Mouse (Mus musculus) liver, embryonic 16.5 days (tissue): ENCODE results near the gene Zfp383. TPM values are rescaled to one million over a fixed set of nuclear protein-coding genes. Genes with fewer than 3 reads are reported as not detected.

ENCODE experiments used
- ATAC-seq: fragments of 200-750 bp; cut with Nextera tagmentation; 2 replicates; pipeline ENCODE4 v1.8.0; 2017; ENCODE audit warnings: low read depth, mild to moderate bottlenecking, moderate number of reproducible peaks, moderate library complexity
- H3K27ac ChIP-seq: fragments of 300-500 bp; sonication (generic); 2 replicates; pipeline ENCODE4 v1.5.1; 2014; ENCODE audit warnings: mild to moderate bottlenecking, low read length
- H3K27me3 ChIP-seq: fragments of 300-500 bp; sonication (generic); 2 replicates; pipeline ENCODE4 v1.6.1; 2014; ENCODE audit warnings: low read depth, low read length, mixed read lengths; ENCODE audit not compliant: control insufficient read depth, insufficient read depth
- H3K36me3 ChIP-seq: fragments of 300-500 bp; sonication (generic); 2 replicates; pipeline ENCODE4 v1.6.1; 2014; ENCODE audit warnings: mild to moderate bottlenecking; ENCODE audit not compliant: control insufficient read depth, insufficient read depth
- H3K4me1 ChIP-seq: fragments of 300-500 bp; sonication (generic); 2 replicates; pipeline ENCODE4 v1.6.1; 2014; ENCODE audit warnings: low read depth, low read length, mixed read lengths; ENCODE audit not compliant: control insufficient read depth
- H3K4me2 ChIP-seq: fragments of 300-500 bp; sonication (generic); 2 replicates; pipeline ENCODE4 v1.6.1; 2014; ENCODE audit warnings: low read depth, low read length, mixed read lengths
- H3K4me3 ChIP-seq: fragments of 300-500 bp; sonication (generic); 2 replicates; pipeline ENCODE4 v1.5.1; 2014; ENCODE audit warnings: low read depth, mild to moderate bottlenecking, low read length
- H3K9ac ChIP-seq: fragments of 300-500 bp; sonication (generic); 2 replicates; pipeline ENCODE4 v1.6.1; 2014; ENCODE audit warnings: low read depth, low read length
- H3K9me3 ChIP-seq: fragments of 300-500 bp; sonication (generic); replicated peaks from 2 replicates; pipeline ENCODE4 v1.6.1; 2016; ENCODE audit warnings: low read length; ENCODE audit not compliant: control insufficient read depth
- WGBS: fragments of 180-500 bp; shearing (Covaris S2); extraction: QIAGEN DNeasy Blood & Tissue Kit; methylation state at CpG from one replicate; pipeline ENCODE4 v1.1.7; 2014; ENCODE audit not compliant: insufficient replicate concordance; 5-methylcytosine and 5-hydroxymethylcytosine counted together
- polyA plus RNA-seq: library from polyadenylated mRNA; unstranded; fragments of >200 nt; fragmentation: Nextera tagmentation; extraction: Ambion mirVana; gene quantifications from 2 replicates; pipeline ENCODE4 v1.2.1, GENCODE M21; 2015

The Zfp383 gene
- polyA plus RNA-seq, 1 experiment from 2014 or later, result 0.50 TPM

- WGBS, result 90% methylated on average over 4 of the region's 4 CpGs
- Histone ChIP-seq H3K4me1 (no peaks in the 10 kb centered on the region), H3K4me3 (no peak overlapping the region), H3K36me3 (peaks cover 39% of the 10 kb centered on the region), H3K4me2 (no peak overlapping the region), H3K27ac (no peak overlapping the region), H3K9ac (no peak overlapping the region), H3K27me3 (no peaks in the 10 kb centered on the region), H3K9me3 (peaks cover 34% of the 10 kb centered on the region)
- no peak for ATAC-seq
These were observed 15.3 kb upstream of the Zfp383 start for GRCm38 (mm10) chr7:29892756-29893155.

GRCm38 (mm10) chr7:29898351-29898750 is 9.7 kb upstream of the Zfp383 start:
- ATAC-seq, result no peak
- Histone ChIP-seq H3K4me3 (no peak overlapping the region), H3K27ac (no peak overlapping the region), H3K4me2 (no peak overlapping the region), H3K9me3 (peaks cover 26% of the 10 kb centered on the region), H3K27me3 (no peaks in the 10 kb centered on the region), H3K4me1 (no peaks in the 10 kb centered on the region), H3K9ac (no peak overlapping the region), H3K36me3 (peaks cover 50% of the 10 kb centered on the region)
- 73% methylated on average over 4 of the region's 4 CpGs for WGBS

GRCm38 (mm10) chr7:29904101-29904500 is 3.9 kb upstream of the Zfp383 start:
- H3K4me2 ChIP-seq, result no peak overlapping the region
- H3K9me3 ChIP-seq, result no peaks in the 10 kb centered on the region
- no peak overlapping the region for H3K27ac ChIP-seq
- H3K36me3 ChIP-seq, result peaks cover 4% of the 10 kb centered on the region; the same call in 1 of the 2 replicates
- H3K4me3 ChIP-seq, result no peak overlapping the region
- no peak overlapping the region for H3K9ac ChIP-seq
- no peaks in the 10 kb centered on the region for H3K27me3 ChIP-seq
- ATAC-seq, result no peak
- 73% methylated on average over 4 of the region's 4 CpGs for WGBS
- H3K4me1 ChIP-seq, result no peaks in the 10 kb centered on the region; the same call in 1 of the 2 replicates

GRCm38 (mm10) chr7:29905966-29906681 is 1.9 kb upstream of the Zfp383 start, which contains the start of gene Zfp27:
Gene Zfp27, minus strand, starts transcription at chr7:29906572.
- ATAC-seq, result peak; percentile 77
- H3K4me2 ChIP-seq, result peak within 1 kb of the TSS; percentile 73
- under 1% methylated on average over 22 of the region's 22 CpGs for WGBS
- H3K27ac ChIP-seq, result peak within 1 kb of the TSS; percentile 80
- H3K36me3 ChIP-seq, result no peaks in the 10 kb centered on the region
- no peaks in the 10 kb centered on the region; the same call in 1 of the 2 replicates for H3K4me1 ChIP-seq
- H3K9me3 ChIP-seq, result no peaks in the 10 kb centered on the region
- H3K9ac ChIP-seq, result peak within 1 kb of the TSS; percentile 66
- H3K4me3 ChIP-seq, result peak within 1 kb of the TSS; percentile 73
- no peaks in the 10 kb centered on the region for H3K27me3 ChIP-seq

GRCm38 (mm10) chr7:29906682-29907058 is 1.4 kb upstream of the Zfp383 start:
- Histone ChIP-seq H3K27ac (peak overlapping the region; percentile 80), H3K9ac (no peak overlapping the region; the same call in 1 of the 2 replicates), H3K4me2 (peak overlapping the region; percentile 73), H3K4me1 (no peaks in the 10 kb centered on the region; the same call in 1 of the 2 replicates), H3K36me3 (no peaks in the 10 kb centered on the region), H3K4me3 (peak overlapping the region; percentile 73), H3K27me3 (no peaks in the 10 kb centered on the region), H3K9me3 (no peaks in the 10 kb centered on the region)
- ATAC-seq, result no peak
- WGBS, result 28% methylated on average over 8 of the region's 8 CpGs

GRCm38 (mm10) chr7:29907206-29907605 is 817 bp upstream of the Zfp383 start:
- Histone ChIP-seq H3K27ac (no peak overlapping the region), H3K9me3 (no peaks in the 10 kb centered on the region), H3K36me3 (no peaks in the 10 kb centered on the region), H3K4me3 (no peak overlapping the region), H3K27me3 (no peaks in the 10 kb centered on the region), H3K9ac (no peak overlapping the region), H3K4me2 (no peak overlapping the region), H3K4me1 (no peaks in the 10 kb centered on the region; the same call in 1 of the 2 replicates)
- 68% methylated on average over 5 of the region's 5 CpGs for WGBS
- ATAC-seq, result no peak

GRCm38 (mm10) chr7:29910252-29910651 is 2.2 kb downstream of the Zfp383 start:
- WGBS, result 59% methylated on average over 2 of the region's 2 CpGs

GRCm38 (mm10) chr7:29912172-29912571 is 4.1 kb downstream of the Zfp383 start:
- peaks cover 13% of the 10 kb centered on the region; the same call in 1 of the 2 replicates for H3K36me3 ChIP-seq
- no peaks in the 10 kb centered on the region; the same call in 1 of the 2 replicates for H3K4me1 ChIP-seq
- no peak overlapping the region for H3K27ac ChIP-seq
- H3K9ac ChIP-seq, result no peak overlapping the region
- 77% methylated on average over 13 of the region's 13 CpGs for WGBS
- no peaks in the 10 kb centered on the region for H3K27me3 ChIP-seq
- H3K9me3 ChIP-seq, result no peaks in the 10 kb centered on the region
- no peak overlapping the region for H3K4me2 ChIP-seq
- no peak overlapping the region for H3K4me3 ChIP-seq
- no peak for ATAC-seq

More at GRCm38 (mm10) chr7:29910252-29910651, 2.2 kb downstream of the Zfp383 start:
- Histone ChIP-seq H3K9ac (no peak overlapping the region), H3K4me3 (no peak overlapping the region), H3K27ac (no peak overlapping the region), H3K36me3 (peaks cover 8% of the 10 kb centered on the region; the same call in 1 of the 2 replicates), H3K9me3 (no peaks in the 10 kb centered on the region), H3K4me1 (no peaks in the 10 kb centered on the region; the same call in 1 of the 2 replicates), H3K4me2 (no peak overlapping the region), H3K27me3 (no peaks in the 10 kb centered on the region)
- ATAC-seq, result no peak

- Histone ChIP-seq H3K27me3 (no peaks in the 10 kb centered on the region), H3K4me1 (no peaks in the 10 kb centered on the region), H3K4me3 (no peak overlapping the region), H3K4me2 (no peak overlapping the region), H3K9ac (no peak overlapping the region), H3K9me3 (no peaks in the 10 kb centered on the region), H3K27ac (no peak overlapping the region), H3K36me3 (peaks cover 13% of the 10 kb centered on the region; the same call in 1 of the 2 replicates)
- no peak for ATAC-seq
- 44% methylated on average over 6 of the region's 6 CpGs for WGBS
These were observed 9.5 kb downstream of the Zfp383 start for GRCm38 (mm10) chr7:29917371-29918061.
